Mouse (Mus musculus) kidney, embryonic 15.5 days (tissue): Measurements from ENCODE around the gene Cytip. TPM values are rescaled to one million over a fixed set of nuclear protein-coding genes. Genes with fewer than 3 reads are reported as not detected.
A peak's percentile ranks its signal among the peaks of the same experiment; 100 is the strongest.

ENCODE experiments used
- ATAC-seq: fragments of 200-750 bp; cut with Nextera tagmentation; replicated peaks from 2 replicates; pipeline ENCODE4 v1.8.0; 2017; ENCODE audit warnings: moderate TSS enrichment; ENCODE audit not compliant: low FRiP score
- H3K27ac ChIP-seq: fragments of 300-500 bp; sonication (generic); 2 replicates; pipeline ENCODE4 v1.5.1; 2015; ENCODE audit warnings: mild to moderate bottlenecking, inconsistent platforms
- H3K27me3 ChIP-seq: fragments of 300-500 bp; sonication (generic); 2 replicates; pipeline ENCODE4 v1.6.1; 2015; ENCODE audit warnings: inconsistent platforms
- H3K36me3 ChIP-seq: fragments of 300-500 bp; sonication (generic); 2 replicates; pipeline ENCODE4 v1.6.1; 2015; ENCODE audit warnings: inconsistent platforms
- H3K4me1 ChIP-seq: fragments of 300-500 bp; sonication (generic); 2 replicates; pipeline ENCODE4 v1.6.1; 2015; ENCODE audit warnings: inconsistent platforms
- H3K4me2 ChIP-seq: fragments of 300-500 bp; sonication (generic); 2 replicates; pipeline ENCODE4 v1.6.1; 2015; ENCODE audit warnings: moderate library complexity, mild to moderate bottlenecking, inconsistent platforms
- H3K4me3 ChIP-seq: fragments of 300-500 bp; sonication (generic); replicated peaks from 2 replicates; pipeline ENCODE4 v1.5.1; 2015; ENCODE audit warnings: mild to moderate bottlenecking, inconsistent platforms
- H3K9ac ChIP-seq: fragments of 300-500 bp; sonication (generic); 2 replicates; pipeline ENCODE4 v1.6.1; 2015; ENCODE audit warnings: mild to moderate bottlenecking, inconsistent platforms
- H3K9me3 ChIP-seq: fragments of 300-500 bp; sonication (generic); replicated peaks from 2 replicates; pipeline ENCODE4 v1.6.1; 2016; ENCODE audit warnings: inconsistent platforms
- WGBS: fragments of 180-500 bp; shearing (Covaris S2); methylation state at CpG from one replicate; pipeline ENCODE4 v1.1.7; 2015; ENCODE audit warnings: mixed read lengths; 5-methylcytosine and 5-hydroxymethylcytosine counted together
- polyA plus RNA-seq: library from polyadenylated mRNA; unstranded; fragments of >200 nt; fragmentation: Nextera tagmentation; extraction: Ambion mirVana; gene quantifications from 2 replicates; pipeline ENCODE4 v1.2.1, GENCODE M21; 2015

The Cytip gene
- polyA plus RNA-seq, 1 experiment from 2014 or later, result 1.4 TPM

- Histone ChIP-seq H3K9me3 (no peaks in the 10 kb centered on the region), H3K27me3 (no peaks in the 10 kb centered on the region), H3K36me3 (no peaks in the 10 kb centered on the region), H3K4me2 (no peak overlapping the region), H3K27ac (no peak overlapping the region), H3K9ac (no peak overlapping the region), H3K4me3 (no peak overlapping the region), H3K4me1 (no peaks in the 10 kb centered on the region)
- WGBS, result 68% methylated on average over 1 of the region's 1 CpGs
- ATAC-seq, result no peak
These were observed 14.6 kb downstream of the Cytip start for GRCm38 (mm10) chr2:58180776-58181175.

GRCm38 (mm10) chr2:58179056-58179455, 16.3 kb downstream of the Cytip start:
- no peak for ATAC-seq
- WGBS, result 74% methylated on average over 1 of the region's 1 CpGs
- no peak overlapping the region for H3K27ac ChIP-seq
- H3K4me2 ChIP-seq, result no peak overlapping the region
- H3K36me3 ChIP-seq, result no peaks in the 10 kb centered on the region
- H3K9ac ChIP-seq, result no peak overlapping the region
- peaks cover 6% of the 10 kb centered on the region; the same call in 1 of the 2 replicates for H3K4me1 ChIP-seq
- no peaks in the 10 kb centered on the region for H3K9me3 ChIP-seq
- no peak overlapping the region for H3K4me3 ChIP-seq
- H3K27me3 ChIP-seq, result no peaks in the 10 kb centered on the region

DNA sequence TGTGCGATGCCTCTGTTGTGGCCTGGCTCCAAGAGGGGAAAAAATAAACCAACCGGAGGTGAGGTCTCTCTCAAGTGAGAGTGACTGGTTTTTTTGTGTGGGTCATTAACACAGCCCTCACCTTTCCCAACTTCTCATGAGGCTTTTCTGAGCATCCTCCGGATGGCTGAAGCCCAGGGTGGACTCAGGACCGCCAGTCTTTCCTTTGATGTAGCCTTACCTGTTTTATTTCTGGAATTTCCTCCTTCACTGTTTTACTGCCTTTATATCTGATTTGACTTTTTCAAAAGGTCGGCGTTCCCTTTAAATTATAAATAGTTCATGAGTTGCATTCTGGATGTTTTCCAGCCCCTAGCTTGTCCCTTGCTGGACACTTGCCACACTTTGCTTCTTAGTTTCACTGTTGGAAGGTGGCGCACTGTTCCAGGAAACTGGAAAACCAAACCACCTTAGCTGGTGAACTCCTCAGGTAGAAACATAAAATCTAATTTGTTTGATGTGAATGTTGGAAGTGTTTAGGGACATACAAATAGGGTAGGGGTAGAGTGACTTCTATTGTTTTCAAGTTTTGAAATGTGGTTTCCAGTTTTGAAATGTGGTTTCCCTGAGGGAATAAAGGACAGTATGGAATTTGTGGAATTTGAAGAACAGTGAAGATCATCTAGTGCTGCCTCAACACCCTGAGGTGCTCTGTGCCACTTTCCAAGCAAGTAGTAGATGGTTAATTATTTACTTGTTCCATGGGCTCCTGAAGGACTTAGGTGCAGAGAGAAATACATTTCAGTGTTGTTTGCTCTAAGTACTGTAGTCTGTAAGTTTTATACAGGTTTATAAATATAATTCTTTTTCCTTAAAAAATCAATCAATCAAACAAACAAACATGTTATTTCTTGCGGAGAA, 19.7 kb downstream of the Cytip start:
- Histone ChIP-seq H3K9ac (no peak overlapping the region), H3K36me3 (no peaks in the 10 kb centered on the region), H3K9me3 (no peaks in the 10 kb centered on the region), H3K4me3 (no peak overlapping the region), H3K4me1 (peaks cover 6% of the 10 kb centered on the region; the same call in 1 of the 2 replicates), H3K27me3 (no peaks in the 10 kb centered on the region), H3K4me2 (no peak overlapping the region), H3K27ac (peak overlapping the region; percentile 45; the same call in 1 of the 2 replicates)
- 64% methylated on average over 8 of the region's 8 CpGs for WGBS
- ATAC-seq, result 0 out of 2 replicates have a peak, but pooled peaks have one; percentile 52

DNA sequence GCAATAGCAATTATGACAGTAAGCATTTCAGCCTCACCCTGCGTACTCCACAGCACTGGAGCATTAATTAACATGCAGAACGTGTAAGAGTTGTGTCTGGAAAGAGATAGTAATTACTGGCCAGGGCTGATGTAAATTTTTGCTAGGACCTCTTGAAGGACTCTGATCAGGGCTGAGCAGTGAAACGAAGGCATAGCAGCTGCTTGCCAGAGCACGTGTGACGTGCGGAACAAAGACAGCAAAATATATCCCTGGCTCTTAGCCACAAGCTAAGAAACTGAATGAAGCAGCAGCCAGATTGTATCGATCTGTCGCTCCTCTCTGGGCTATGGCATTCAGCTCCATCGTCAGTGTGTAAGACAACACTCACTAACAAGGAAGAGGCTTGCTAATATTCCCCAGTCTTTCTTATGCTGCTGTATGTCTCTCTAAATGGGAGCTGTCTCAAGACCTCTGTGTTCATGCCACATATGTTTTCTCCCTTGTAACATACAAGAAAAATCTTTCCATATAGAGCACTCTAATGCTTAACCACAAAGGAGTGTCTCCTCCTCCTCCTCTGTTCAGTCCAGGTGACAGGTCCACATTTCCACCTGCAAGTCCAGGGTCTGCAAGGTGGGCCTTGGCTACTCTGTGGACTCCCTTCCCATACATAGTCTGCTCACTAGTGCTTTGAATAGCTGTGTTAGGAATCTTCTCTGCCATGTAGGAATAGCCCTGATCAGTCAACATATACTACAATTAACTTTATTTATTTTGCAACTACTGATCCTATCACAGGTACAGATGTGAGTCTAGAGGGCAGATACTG, 20.7 kb downstream of the Cytip start:
- ATAC-seq, result no peak
- H3K4me3 ChIP-seq, result no peak overlapping the region
- 70% methylated on average over 9 of the region's 9 CpGs for WGBS
- peaks cover 6% of the 10 kb centered on the region; the same call in 1 of the 2 replicates for H3K4me1 ChIP-seq
- 0 out of 2 replicates have a peak overlapping the region, but pooled peaks have one; percentile 45 for H3K27ac ChIP-seq
- H3K9ac ChIP-seq, result no peak overlapping the region
- H3K4me2 ChIP-seq, result no peak overlapping the region
- H3K27me3 ChIP-seq, result no peaks in the 10 kb centered on the region
- H3K36me3 ChIP-seq, result no peaks in the 10 kb centered on the region
- no peaks in the 10 kb centered on the region for H3K9me3 ChIP-seq

DNA sequence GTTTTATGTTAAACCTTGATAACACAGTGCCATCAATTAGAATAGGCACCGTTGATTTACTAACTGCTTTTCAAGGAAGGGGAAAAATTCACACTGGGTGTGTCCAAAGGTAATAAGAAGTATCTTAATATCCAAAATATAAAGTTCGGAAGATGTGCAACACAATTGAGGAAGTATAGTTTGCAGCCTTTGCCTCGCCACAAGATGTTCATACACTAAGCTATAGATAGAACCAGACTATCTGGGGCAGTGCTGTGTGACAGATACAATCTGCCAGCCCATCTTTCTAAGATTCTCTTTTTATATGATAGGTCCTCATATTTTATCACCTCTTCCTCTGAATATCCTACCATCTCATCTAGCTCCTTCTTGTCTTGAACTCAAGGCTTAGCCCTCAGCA, 22.4 kb downstream of the Cytip start:
- Histone ChIP-seq H3K4me1 (peaks cover 6% of the 10 kb centered on the region; the same call in 1 of the 2 replicates), H3K9me3 (no peaks in the 10 kb centered on the region), H3K27me3 (no peaks in the 10 kb centered on the region), H3K4me2 (no peak overlapping the region), H3K27ac (no peak overlapping the region), H3K4me3 (no peak overlapping the region), H3K9ac (no peak overlapping the region), H3K36me3 (no peaks in the 10 kb centered on the region)
- no peak for ATAC-seq
- WGBS, result 93% methylated on average over 3 of the region's 3 CpGs

DNA sequence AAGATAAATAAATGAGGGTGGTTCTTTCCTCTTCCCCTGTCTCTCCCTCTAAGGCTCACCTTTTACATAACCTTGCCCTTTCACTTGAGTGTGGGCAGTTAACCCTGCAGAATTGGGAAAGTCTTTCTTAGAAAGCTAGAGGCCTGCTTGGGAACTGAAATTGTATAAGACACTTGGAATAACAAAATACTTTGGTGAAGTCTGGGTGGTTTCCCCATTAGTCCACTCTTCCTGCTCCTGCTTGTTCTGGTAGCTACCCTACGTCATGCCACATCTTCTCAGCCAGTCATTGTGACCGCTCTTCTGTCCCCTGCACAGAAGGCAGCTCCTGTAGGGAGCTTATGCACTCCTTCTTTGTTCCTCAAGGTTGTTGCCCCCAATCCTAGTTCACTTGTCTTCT, 26.2 kb downstream of the Cytip start:
- H3K9ac ChIP-seq, result no peak overlapping the region
- WGBS, result 87% methylated on average over 2 of the region's 2 CpGs
- H3K4me3 ChIP-seq, result no peak overlapping the region
- no peaks in the 10 kb centered on the region for H3K9me3 ChIP-seq
- H3K27ac ChIP-seq, result no peak overlapping the region
- no peak overlapping the region for H3K4me2 ChIP-seq
- no peaks in the 10 kb centered on the region for H3K4me1 ChIP-seq
- no peaks in the 10 kb centered on the region for H3K27me3 ChIP-seq
- H3K36me3 ChIP-seq, result no peaks in the 10 kb centered on the region
- no peak for ATAC-seq

- Histone ChIP-seq H3K4me2 (no peak overlapping the region), H3K27me3 (no peaks in the 10 kb centered on the region), H3K9ac (no peak overlapping the region), H3K36me3 (no peaks in the 10 kb centered on the region), H3K4me1 (no peaks in the 10 kb centered on the region), H3K4me3 (no peak overlapping the region), H3K9me3 (no peaks in the 10 kb centered on the region), H3K27ac (no peak overlapping the region)
- 83% methylated on average over 3 of the region's 3 CpGs for WGBS
- no peak for ATAC-seq
These were observed 27.7 kb downstream of the Cytip start for GRCm38 (mm10) chr2:58167654-58168053.

GRCm38 (mm10) chr2:58166764-58167163, 28.6 kb downstream of the Cytip start:
- H3K36me3 ChIP-seq, result no peaks in the 10 kb centered on the region
- no peaks in the 10 kb centered on the region for H3K4me1 ChIP-seq
- H3K9me3 ChIP-seq, result no peaks in the 10 kb centered on the region
- no peak for ATAC-seq
- no peak overlapping the region for H3K4me2 ChIP-seq
- 73% methylated on average over 2 of the region's 2 CpGs for WGBS
- no peak overlapping the region for H3K27ac ChIP-seq
- no peak overlapping the region for H3K4me3 ChIP-seq
- no peak overlapping the region for H3K9ac ChIP-seq
- H3K27me3 ChIP-seq, result no peaks in the 10 kb centered on the region

- no peak overlapping the region for H3K9ac ChIP-seq
- H3K4me2 ChIP-seq, result no peak overlapping the region
- no peaks in the 10 kb centered on the region for H3K9me3 ChIP-seq
- no peak overlapping the region for H3K4me3 ChIP-seq
- WGBS, result 47% methylated on average over 1 of the region's 1 CpGs
- no peaks in the 10 kb centered on the region for H3K27me3 ChIP-seq
- no peaks in the 10 kb centered on the region for H3K36me3 ChIP-seq
- no peak for ATAC-seq
- H3K4me1 ChIP-seq, result 0 out of 2 replicates have a peak, but pooled peaks cover 3% of the 10 kb centered on the region
- H3K27ac ChIP-seq, result no peak overlapping the region
These were observed 31.7 kb downstream of the Cytip start for GRCm38 (mm10) chr2:58163457-58164181.

- H3K9me3 ChIP-seq, result no peaks in the 10 kb centered on the region
- H3K27ac ChIP-seq, result no peak overlapping the region
- H3K4me2 ChIP-seq, result no peak overlapping the region
- H3K36me3 ChIP-seq, result no peaks in the 10 kb centered on the region
- no peak overlapping the region for H3K4me3 ChIP-seq
- H3K27me3 ChIP-seq, result no peaks in the 10 kb centered on the region
- WGBS, result 89% methylated on average over 4 of the region's 4 CpGs
- 0 out of 2 replicates have a peak, but pooled peaks cover 3% of the 10 kb centered on the region for H3K4me1 ChIP-seq
- ATAC-seq, result no peak
- H3K9ac ChIP-seq, result no peak overlapping the region
These were observed 33.5 kb downstream of the Cytip start for GRCm38 (mm10) chr2:58161813-58162212.

- Histone ChIP-seq H3K9ac (no peak overlapping the region), H3K27ac (no peak overlapping the region), H3K36me3 (no peaks in the 10 kb centered on the region), H3K4me1 (0 out of 2 replicates have a peak, but pooled peaks cover 3% of the 10 kb centered on the region), H3K9me3 (no peaks in the 10 kb centered on the region), H3K4me3 (no peak overlapping the region), H3K4me2 (peak overlapping the region; percentile 27; the same call in 1 of the 2 replicates), H3K27me3 (no peaks in the 10 kb centered on the region)
- no peak for ATAC-seq
- WGBS, result 53% methylated on average over 21 of the region's 21 CpGs
These were observed 34.6 kb downstream of the Cytip start for GRCm38 (mm10) chr2:58160541-58161307.
